Mouse (Mus musculus) erythroblast, embryonic 14.5 days (primary cell): Measurements from ENCODE around the gene Gm4952.

Experiments used
- GATA1 ChIP-seq: IDR thresholded peaks from 2 replicates; pipeline ENCODE4 v1.6.1; 2012; ENCODE audit warnings: low read length, inconsistent platforms, mixed read lengths
- TAL1 ChIP-seq: IDR thresholded peaks from 3 replicates; pipeline ENCODE4 v1.6.1; 2012; ENCODE audit warnings: low read length, inconsistent platforms, mixed read lengths

DNA sequence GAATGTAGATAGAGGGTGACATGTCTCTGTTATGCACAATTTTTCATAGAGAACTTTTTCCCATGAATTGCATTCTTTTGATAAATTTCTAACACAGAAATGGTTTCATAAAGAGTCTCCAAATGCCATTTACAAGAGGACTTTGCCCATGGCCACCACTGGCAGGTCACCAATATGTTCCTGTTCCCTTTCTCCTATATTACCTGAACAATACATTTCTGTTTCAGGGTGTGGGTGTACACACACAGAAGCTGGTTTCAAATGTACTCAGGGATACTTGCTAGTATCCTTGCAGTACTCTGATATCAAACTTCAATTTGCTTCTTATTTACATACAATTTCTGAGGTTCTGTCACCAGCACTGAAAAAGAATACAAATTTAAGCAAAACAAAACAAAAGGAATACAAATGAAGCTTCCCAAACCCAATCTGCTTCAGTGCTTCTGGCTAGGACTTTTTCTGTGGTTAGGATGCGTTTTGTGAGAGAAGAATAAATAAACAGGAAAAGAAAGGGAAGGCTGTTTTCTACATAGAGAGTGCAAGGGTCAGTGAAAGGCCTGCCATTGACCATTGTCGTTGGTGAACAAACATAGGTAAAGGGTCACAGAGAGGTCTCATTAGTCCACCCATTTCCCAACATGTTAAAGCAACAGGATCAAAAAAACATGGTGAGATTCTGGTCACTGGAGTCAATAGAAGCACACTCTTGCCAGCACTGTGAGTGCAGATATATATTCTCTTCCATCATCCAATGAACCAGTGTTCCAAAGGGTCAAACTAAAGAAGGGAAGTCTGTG, 1.1 kb downstream of the Gm4952 start:
- TF ChIP-seq TAL1: no peak
- TF ChIP-seq GATA1: no peak
